Mouse (Mus musculus): ENCODE results near the gene Vav2. TPM values are rescaled to one million over a fixed set of nuclear protein-coding genes. Genes with fewer than 3 reads are reported as not detected.

The Vav2 gene
- polyA plus RNA-seq, 1 experiment, result 28.1 TPM

GRCm38 (mm10) chr2:27470535-27470934 is 43.7 kb upstream of the Vav2 start:
- DNase-seq, result no peak
- Histone ChIP-seq H3K4me1 (ENCODE audit: control insufficient read depth, insufficient read depth, low read length) (peaks cover 40% of the 10 kb centered on the region), H3K36me3 (ENCODE audit: control insufficient read depth, insufficient read depth, low read length) (no peaks in the 10 kb centered on the region), H3K4me3 (ENCODE audit: insufficient read depth, low read depth, low read length) (no peak overlapping the region), H3K27ac (ENCODE audit: insufficient read depth, low read depth, low read length) (no peak overlapping the region), H3K27me3 (replicated peaks; ENCODE audit: control insufficient read depth, insufficient read depth, low read length) (no peaks in the 10 kb centered on the region)
- 94% methylated on average over 2 of the region's 2 CpGs for WGBS
- no peak for TF ChIP-seq CTCF (conservative IDR thresholded peaks at IDR 0.05; ENCODE audit: insufficient read depth, insufficient read length, low read depth, low read length)
- no peak for TF ChIP-seq POLR2A (IDR thresholded peaks at IDR 0.05; ENCODE audit: low read depth, low read length)

GRCm38 (mm10) chr2:27469991-27470355 is 43.1 kb upstream of the Vav2 start:
- Histone ChIP-seq H3K27ac (ENCODE audit: insufficient read depth, low read depth, low read length) (no peak overlapping the region), H3K27me3 (replicated peaks; ENCODE audit: control insufficient read depth, insufficient read depth, low read length) (no peaks in the 10 kb centered on the region), H3K36me3 (ENCODE audit: control insufficient read depth, insufficient read depth, low read length) (no peaks in the 10 kb centered on the region), H3K4me1 (ENCODE audit: control insufficient read depth, insufficient read depth, low read length) (peaks cover 40% of the 10 kb centered on the region), H3K4me3 (ENCODE audit: insufficient read depth, low read depth, low read length) (no peak overlapping the region)
- DNase-seq, result peak; percentile 86
- 33% methylated on average over 3 of the region's 3 CpGs for WGBS
- TF ChIP-seq CTCF (conservative IDR thresholded peaks at IDR 0.05; ENCODE audit: insufficient read depth, insufficient read length, low read depth, low read length) (no peak), POLR2A (IDR thresholded peaks at IDR 0.05; ENCODE audit: low read depth, low read length) (no peak)

GRCm38 (mm10) chr2:27469292-27469990 is 42.6 kb upstream of the Vav2 start:
- 66% methylated on average over 4 of the region's 4 CpGs for WGBS
- Histone ChIP-seq H3K27me3 (replicated peaks; ENCODE audit: control insufficient read depth, insufficient read depth, low read length) (no peaks in the 10 kb centered on the region), H3K27ac (ENCODE audit: insufficient read depth, low read depth, low read length) (no peak overlapping the region), H3K36me3 (ENCODE audit: control insufficient read depth, insufficient read depth, low read length) (no peaks in the 10 kb centered on the region), H3K4me3 (ENCODE audit: insufficient read depth, low read depth, low read length) (no peak overlapping the region), H3K4me1 (ENCODE audit: control insufficient read depth, insufficient read depth, low read length) (peaks cover 40% of the 10 kb centered on the region)
- no peak for TF ChIP-seq CTCF (conservative IDR thresholded peaks at IDR 0.05; ENCODE audit: insufficient read depth, insufficient read length, low read depth, low read length)
- no peak for TF ChIP-seq POLR2A (IDR thresholded peaks at IDR 0.05; ENCODE audit: low read depth, low read length)
- DNase-seq, result peak; percentile 43

- Histone ChIP-seq H3K36me3 (ENCODE audit: control insufficient read depth, insufficient read depth, low read length) (no peaks in the 10 kb centered on the region), H3K4me1 (ENCODE audit: control insufficient read depth, insufficient read depth, low read length) (no peaks in the 10 kb centered on the region; the same call in 1 of the 2 replicates), H3K27ac (ENCODE audit: insufficient read depth, low read depth, low read length) (peak overlapping the region; percentile 0; the same call in 1 of the 2 replicates), H3K27me3 (replicated peaks; ENCODE audit: control insufficient read depth, insufficient read depth, low read length) (no peaks in the 10 kb centered on the region), H3K4me3 (ENCODE audit: insufficient read depth, low read depth, low read length) (no peak overlapping the region)
- TF ChIP-seq CTCF (conservative IDR thresholded peaks at IDR 0.05; ENCODE audit: insufficient read depth, insufficient read length, low read depth, low read length) (no peak), POLR2A (IDR thresholded peaks at IDR 0.05; ENCODE audit: low read depth, low read length) (no peak)
- peak; percentile 57 for DNase-seq
- 65% methylated on average over 4 of the region's 4 CpGs for whole genome bisulfite sequencing
These were observed 36.1 kb upstream of the Vav2 start for GRCm38 (mm10) chr2:27462901-27463300.

- peak overlapping the region; percentile 18; the same call in 1 of the 2 replicates for H3K27ac ChIP-seq (ENCODE audit: insufficient read depth, low read depth, low read length)
- TF ChIP-seq CTCF (conservative IDR thresholded peaks at IDR 0.05; ENCODE audit: insufficient read depth, insufficient read length, low read depth, low read length) (no peak), POLR2A (IDR thresholded peaks at IDR 0.05; ENCODE audit: low read depth, low read length) (no peak)
- H3K36me3 ChIP-seq (ENCODE audit: control insufficient read depth, insufficient read depth, low read length), result no peaks in the 10 kb centered on the region
- 74% methylated on average over 4 of the region's 4 CpGs for WGBS
- peak; percentile 95 for DNase-seq
- no peaks in the 10 kb centered on the region for H3K27me3 ChIP-seq (replicated peaks; ENCODE audit: control insufficient read depth, insufficient read depth, low read length)
- H3K4me3 ChIP-seq (ENCODE audit: insufficient read depth, low read depth, low read length), result no peak overlapping the region
- no peaks in the 10 kb centered on the region; the same call in 1 of the 2 replicates for H3K4me1 ChIP-seq (ENCODE audit: control insufficient read depth, insufficient read depth, low read length)
These were observed 35.2 kb upstream of the Vav2 start for GRCm38 (mm10) chr2:27461881-27462660.

DNA sequence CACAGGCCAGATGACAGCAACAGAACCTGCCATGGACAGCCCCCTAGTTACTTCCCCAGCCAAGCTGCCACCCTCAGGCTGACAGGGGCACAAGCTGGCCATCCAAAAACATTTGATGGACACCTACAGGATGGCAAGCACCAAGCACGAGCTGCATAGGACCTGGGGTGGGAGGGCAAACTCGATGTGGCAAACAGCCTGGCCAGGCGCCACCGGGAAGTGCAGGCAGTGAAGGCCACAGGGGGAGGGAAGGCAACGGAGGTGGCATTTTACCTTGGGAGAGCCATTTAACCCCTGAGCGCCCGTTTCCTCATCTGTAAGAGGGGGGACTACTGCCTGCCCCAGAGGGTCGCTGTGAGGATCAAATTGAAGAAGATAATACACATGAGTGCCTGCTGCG is 33.8 kb upstream of the Vav2 start:
- H3K36me3 ChIP-seq (ENCODE audit: control insufficient read depth, insufficient read depth, low read length), result no peaks in the 10 kb centered on the region
- no peak for DNase-seq
- 56% methylated on average over 9 of the region's 9 CpGs for WGBS
- H3K4me1 ChIP-seq (ENCODE audit: control insufficient read depth, insufficient read depth, low read length), result no peaks in the 10 kb centered on the region; the same call in 1 of the 2 replicates
- no peak overlapping the region for H3K27ac ChIP-seq (ENCODE audit: insufficient read depth, low read depth, low read length)
- TF ChIP-seq CTCF (conservative IDR thresholded peaks at IDR 0.05; ENCODE audit: insufficient read depth, insufficient read length, low read depth, low read length) (no peak), POLR2A (IDR thresholded peaks at IDR 0.05; ENCODE audit: low read depth, low read length) (no peak)
- no peaks in the 10 kb centered on the region for H3K27me3 ChIP-seq (replicated peaks; ENCODE audit: control insufficient read depth, insufficient read depth, low read length)
- no peak overlapping the region for H3K4me3 ChIP-seq (ENCODE audit: insufficient read depth, low read depth, low read length)

DNA sequence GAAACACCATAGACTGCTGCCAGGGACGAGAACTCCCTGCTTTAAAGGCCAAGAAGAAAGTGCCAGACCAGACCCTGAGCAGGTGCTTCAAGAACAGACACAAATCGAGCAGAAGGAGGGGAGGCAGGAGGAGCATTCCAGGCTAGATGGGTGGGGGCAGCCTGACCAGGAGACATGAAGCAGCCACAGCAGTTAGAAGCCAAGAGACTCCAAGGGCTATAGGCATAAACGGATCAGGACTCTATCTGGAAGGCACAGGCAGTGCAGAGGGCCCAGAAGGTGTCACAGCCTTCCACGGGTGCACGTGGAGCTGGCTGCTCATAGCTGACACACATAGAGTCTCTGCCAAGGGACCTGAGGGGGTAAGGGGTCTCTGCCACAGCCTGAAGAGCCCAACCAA is 33.3 kb upstream of the Vav2 start:
- Histone ChIP-seq H3K27me3 (replicated peaks; ENCODE audit: control insufficient read depth, insufficient read depth, low read length) (no peaks in the 10 kb centered on the region), H3K4me3 (ENCODE audit: insufficient read depth, low read depth, low read length) (no peak overlapping the region), H3K27ac (ENCODE audit: insufficient read depth, low read depth, low read length) (no peak overlapping the region), H3K4me1 (ENCODE audit: control insufficient read depth, insufficient read depth, low read length) (no peaks in the 10 kb centered on the region; the same call in 1 of the 2 replicates), H3K36me3 (ENCODE audit: control insufficient read depth, insufficient read depth, low read length) (no peaks in the 10 kb centered on the region)
- TF ChIP-seq CTCF (conservative IDR thresholded peaks at IDR 0.05; ENCODE audit: insufficient read depth, insufficient read length, low read depth, low read length), result no peak
- no peak for TF ChIP-seq POLR2A (IDR thresholded peaks at IDR 0.05; ENCODE audit: low read depth, low read length)
- DNase-seq, result no peak
- 79% methylated on average over 5 of the region's 5 CpGs for WGBS
